Mouse (Mus musculus): ENCODE data around the gene Utp20.

DNA sequence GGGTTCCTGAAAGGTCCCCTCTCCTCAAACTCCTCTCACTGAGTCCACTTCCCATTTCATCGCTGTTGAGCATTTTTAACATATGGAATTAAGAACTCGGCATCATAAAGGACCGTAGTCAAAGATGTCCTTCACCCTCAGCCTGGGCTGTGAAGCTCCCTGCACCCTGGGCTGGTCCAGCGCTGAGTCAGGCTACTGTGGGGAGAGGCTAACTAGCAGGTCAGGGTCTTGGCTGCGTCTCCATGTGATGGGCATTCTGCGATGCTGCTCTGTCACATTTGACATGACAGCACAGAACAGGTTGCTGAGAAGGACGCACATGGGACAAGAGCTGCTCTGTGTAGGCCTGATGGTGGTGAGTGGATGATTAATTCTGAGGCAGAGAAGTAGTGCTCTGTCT is 56.9 kb downstream of the Utp20 start:
- no peak for TF ChIP-seq CTCF (IDR thresholded peaks at IDR 0.05)
- no peak for TF ChIP-seq EP300 (IDR thresholded peaks at IDR 0.05)

All from lung, postnatal 0 days (tissue).